Mouse (Mus musculus): ENCODE results near the gene Pde2a. TPM values are rescaled to one million over a fixed set of nuclear protein-coding genes. Genes with fewer than 3 reads are reported as not detected.
"Not testable (repeated sequence)": the region's sequence is repeated elsewhere in the genome, so short reads cannot be mapped to it uniquely, and the experiment has no call there.

The Pde2a gene
- total RNA-seq, 1 experiment from 2014 or later, result 169 TPM

- no peak for DNase-seq
These were observed 93.3 kb downstream of the Pde2a start for GRCm38 (mm10) chr7:101514768-101515167.

GRCm38 (mm10) chr7:101515295-101515694 lies 93.8 kb downstream of the Pde2a start:
- no peak for DNase-seq

GRCm38 (mm10) chr7:101516460-101516859 lies 95.0 kb downstream of the Pde2a start:
- DNase-seq, result no peak

- DNase-seq, result no peak
These were observed 100.2 kb downstream of the Pde2a start for GRCm38 (mm10) chr7:101521696-101522095.

GRCm38 (mm10) chr7:101523205-101523604 lies 101.7 kb downstream of the Pde2a start:
- DNase-seq, result no peak

- DNase-seq, result no peak
These were observed 105.0 kb downstream of the Pde2a start for GRCm38 (mm10) chr7:101526484-101526883.

GRCm38 (mm10) chr7:101534428-101534827 lies 112.9 kb downstream of the Pde2a start:
- DNase-seq, result no peak

GRCm38 (mm10) chr7:101535102-101535501 lies 113.6 kb downstream of the Pde2a start:
- DNase-seq, result peak; percentile 20

- DNase-seq, result no peak
These were observed 114.0 kb downstream of the Pde2a start for GRCm38 (mm10) chr7:101535517-101535916.

- DNase-seq, result peak; percentile 5
These were observed 116.0 kb downstream of the Pde2a start for GRCm38 (mm10) chr7:101537541-101537940.

GRCm38 (mm10) chr7:101538141-101538933 lies 116.8 kb downstream of the Pde2a start:
- peak; percentile 16 for DNase-seq

GRCm38 (mm10) chr7:101539774-101540173 lies 118.3 kb downstream of the Pde2a start:
- no peak for DNase-seq

- no peak for DNase-seq
These were observed 119.2 kb downstream of the Pde2a start for GRCm38 (mm10) chr7:101540684-101541083.

GRCm38 (mm10) chr7:101541132-101541531 lies 119.6 kb downstream of the Pde2a start:
- DNase-seq, result peak; percentile 73

- no peak for DNase-seq
These were observed 120.2 kb downstream of the Pde2a start for GRCm38 (mm10) chr7:101541734-101542133.

GRCm38 (mm10) chr7:101547651-101548050 lies 126.2 kb downstream of the Pde2a start:
- no peak for DNase-seq

GRCm38 (mm10) chr7:101549266-101549665 lies 127.8 kb downstream of the Pde2a start:
- DNase-seq, result no peak

GRCm38 (mm10) chr7:101550686-101551485 lies 129.4 kb downstream of the Pde2a start:
- DNase-seq, result no peak

- DNase-seq, result no peak
These were observed 130.0 kb downstream of the Pde2a start for GRCm38 (mm10) chr7:101551530-101551929.

GRCm38 (mm10) chr7:101555473-101555872 lies 134.0 kb downstream of the Pde2a start:
- DNase-seq, result not testable (repeated sequence)

GRCm38 (mm10) chr7:101557391-101557790 lies 135.9 kb downstream of the Pde2a start:
- DNase-seq, result no peak

- not testable (repeated sequence) for DNase-seq
These were observed 137.9 kb downstream of the Pde2a start for GRCm38 (mm10) chr7:101559393-101559792.
